Mouse (Mus musculus) adrenal gland, postnatal 10 days (tissue): ENCODE measurements around the gene Atg10. TPM values are rescaled to one million over a fixed set of nuclear protein-coding genes. Genes with fewer than 3 reads are reported as not detected.
"Not testable (repeated sequence)": the region's sequence is repeated elsewhere in the genome, so short reads cannot be mapped to it uniquely, and the experiment has no call there.

Source experiments
- DNase-seq: peaks from one replicate; pipeline ENCODE4 v3.0.0; 2021; ENCODE audit warnings: mixed read lengths
- total RNA-seq, 2 experiments: library from RNA; stranded (reverse); gene quantifications; 2 replicates each; pipeline ENCODE4 v1.2.3; 2021

Atg10 gene
- total RNA-seq, 2 experiments from 2014 or later, result 20.7 to 22.9 TPM

GRCm38 (mm10) chr13:90939192-90939591 lies 284.6 kb downstream of the Atg10 start:
- DNase-seq, result no peak

- DNase-seq, result no peak
Observed at GRCm38 (mm10) chr13:90935852-90936251, 287.9 kb downstream of the Atg10 start.

GRCm38 (mm10) chr13:90933256-90933655 lies 290.5 kb downstream of the Atg10 start:
- peak; percentile 11 for DNase-seq

GRCm38 (mm10) chr13:90929847-90930246 lies 293.9 kb downstream of the Atg10 start:
- DNase-seq, result peak; percentile 79

GRCm38 (mm10) chr13:90928266-90928665 lies 295.5 kb downstream of the Atg10 start:
- not testable (repeated sequence) for DNase-seq

GRCm38 (mm10) chr13:90926938-90927633 lies 296.7 kb downstream of the Atg10 start:
- no peak for DNase-seq

- no peak for DNase-seq
Observed at GRCm38 (mm10) chr13:90926125-90926765, 297.5 kb downstream of the Atg10 start.

- no peak for DNase-seq
Observed at GRCm38 (mm10) chr13:90925191-90925590, 298.6 kb downstream of the Atg10 start.

GRCm38 (mm10) chr13:90924072-90924471 lies 299.7 kb downstream of the Atg10 start:
- DNase-seq, result no peak

- DNase-seq, result not testable (repeated sequence)
Observed at GRCm38 (mm10) chr13:90923617-90924016, 300.2 kb downstream of the Atg10 start.

GRCm38 (mm10) chr13:90922751-90923612 lies 300.8 kb downstream of the Atg10 start, which contains the start of gene Rps23:
TSS of gene Rps23 (plus strand) at chr13:90922958.
- peak; percentile 93 for DNase-seq

GRCm38 (mm10) chr13:90914721-90915120 lies 309.0 kb downstream of the Atg10 start:
- DNase-seq, result no peak

GRCm38 (mm10) chr13:90913675-90914192 lies 310.0 kb downstream of the Atg10 start:
- no peak for DNase-seq

GRCm38 (mm10) chr13:90912760-90913674 lies 310.8 kb downstream of the Atg10 start:
- DNase-seq, result no peak

GRCm38 (mm10) chr13:90907376-90907775 lies 316.4 kb downstream of the Atg10 start:
- DNase-seq, result no peak

- DNase-seq, result no peak
Observed at GRCm38 (mm10) chr13:90905176-90905575, 318.6 kb downstream of the Atg10 start, which contains the start of gene Atp6ap1l. TSS of gene Atp6ap1l (minus strand) at chr13:90905355.

- DNase-seq, result no peak
Observed at GRCm38 (mm10) chr13:90896821-90897220, 326.9 kb downstream of the Atg10 start.

GRCm38 (mm10) chr13:90896098-90896497 lies 327.7 kb downstream of the Atg10 start:
- peak; percentile 22 for DNase-seq

- DNase-seq, result no peak
Observed at GRCm38 (mm10) chr13:90894819-90895218, 328.9 kb downstream of the Atg10 start.

- DNase-seq, result no peak
Observed at GRCm38 (mm10) chr13:90890111-90890510, 333.7 kb downstream of the Atg10 start.

GRCm38 (mm10) chr13:90886568-90886983 lies 337.2 kb downstream of the Atg10 start:
- peak; percentile 80 for DNase-seq
